Mouse (Mus musculus) 3T3-L1 (cell line): ENCODE results near the gene Fam204a.

ENCODE experiments used
- DNase-seq: peaks from one replicate; pipeline ENCODE4 v3.0.0-alpha.2; 2015; ENCODE audit warnings: low read depth, low spot score

The Fam204a gene

GRCm38 (mm10) chr19:60225899-60226844, at the start of gene Fam204a:
Gene Fam204a (minus strand): TSS chr19:60226701.
- peak; percentile 97 for DNase-seq

GRCm38 (mm10) chr19:60265789-60266188, 39.3 kb upstream of the Fam204a start:
- DNase-seq: no peak

- DNase-seq: no peak
These were observed 34.2 kb upstream of the Fam204a start for GRCm38 (mm10) chr19:60260689-60261088.

GRCm38 (mm10) chr19:60252021-60252420, 25.5 kb upstream of the Fam204a start:
- no peak for DNase-seq

GRCm38 (mm10) chr19:60251197-60251596, 24.7 kb upstream of the Fam204a start:
- no peak for DNase-seq

- no peak for DNase-seq
These were observed 18.7 kb upstream of the Fam204a start for GRCm38 (mm10) chr19:60245250-60245649.

- no peak for DNase-seq
These were observed 16.1 kb upstream of the Fam204a start for GRCm38 (mm10) chr19:60242620-60243019.

GRCm38 (mm10) chr19:60241916-60242602, 15.6 kb upstream of the Fam204a start:
- DNase-seq: no peak

GRCm38 (mm10) chr19:60231542-60231941, 5.0 kb upstream of the Fam204a start:
- no peak for DNase-seq

- DNase-seq: no peak
These were observed 339 bp upstream of the Fam204a start for GRCm38 (mm10) chr19:60226845-60227235.

- DNase-seq: no peak
These were observed 7.1 kb downstream of the Fam204a start for GRCm38 (mm10) chr19:60219395-60219794.

- peak; percentile 49 for DNase-seq
These were observed 8.5 kb downstream of the Fam204a start for GRCm38 (mm10) chr19:60217985-60218384.

- DNase-seq: no peak
These were observed 18.3 kb downstream of the Fam204a start for GRCm38 (mm10) chr19:60208173-60208572.

GRCm38 (mm10) chr19:60204176-60204575, 22.3 kb downstream of the Fam204a start:
- DNase-seq: no peak

- no peak for DNase-seq
These were observed 26.2 kb downstream of the Fam204a start for GRCm38 (mm10) chr19:60200294-60200693.

- DNase-seq: no peak
These were observed 27.3 kb downstream of the Fam204a start for GRCm38 (mm10) chr19:60199152-60199551.

- DNase-seq: no peak
These were observed 33.7 kb downstream of the Fam204a start for GRCm38 (mm10) chr19:60192790-60193189.

- DNase-seq: no peak
These were observed 37.3 kb downstream of the Fam204a start for GRCm38 (mm10) chr19:60189206-60189605.

- peak; percentile 36 for DNase-seq
These were observed 43.6 kb downstream of the Fam204a start for GRCm38 (mm10) chr19:60182901-60183300.

- DNase-seq: no peak
These were observed 44.3 kb downstream of the Fam204a start for GRCm38 (mm10) chr19:60182171-60182570.

- no peak for DNase-seq
These were observed 47.5 kb downstream of the Fam204a start for GRCm38 (mm10) chr19:60178771-60179563.

- DNase-seq: no peak
These were observed 61.1 kb downstream of the Fam204a start for GRCm38 (mm10) chr19:60165417-60165816.
